Mouse (Mus musculus) kidney, postnatal 4 days (tissue): Measurements from ENCODE around the gene Gcnt7.

Source experiments
- DNase-seq, 2 experiments: peaks; one replicate each; pipeline ENCODE4 v3.0.0; 2021; ENCODE audit warnings: mixed read lengths in 2 of 2

The Gcnt7 gene

DNA sequence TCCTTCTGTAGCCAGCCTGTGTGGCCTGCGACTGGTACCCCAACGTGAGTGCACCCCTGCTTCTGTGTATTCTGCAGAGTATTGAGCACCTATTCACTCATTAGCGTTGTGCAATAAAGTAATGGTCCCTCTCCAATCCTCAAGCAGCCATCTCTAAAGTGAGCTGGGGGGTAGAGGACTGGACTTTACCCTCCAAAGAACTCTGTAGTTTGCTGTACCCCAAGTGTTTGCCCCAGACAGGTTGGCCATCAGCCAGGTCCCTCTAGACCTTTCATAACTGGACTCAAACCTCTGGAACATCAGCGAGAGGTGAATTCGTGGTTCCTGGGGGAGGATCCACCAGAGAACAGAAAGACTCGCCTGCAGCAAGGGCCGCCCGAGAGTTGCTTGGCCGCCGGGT lies 5.9 kb downstream of the Gcnt7 start:
- no peak for DNase-seq

- no peak for DNase-seq
These were observed 6.4 kb downstream of the Gcnt7 start for GRCm38 (mm10) chr2:172452031-172452430.

DNA sequence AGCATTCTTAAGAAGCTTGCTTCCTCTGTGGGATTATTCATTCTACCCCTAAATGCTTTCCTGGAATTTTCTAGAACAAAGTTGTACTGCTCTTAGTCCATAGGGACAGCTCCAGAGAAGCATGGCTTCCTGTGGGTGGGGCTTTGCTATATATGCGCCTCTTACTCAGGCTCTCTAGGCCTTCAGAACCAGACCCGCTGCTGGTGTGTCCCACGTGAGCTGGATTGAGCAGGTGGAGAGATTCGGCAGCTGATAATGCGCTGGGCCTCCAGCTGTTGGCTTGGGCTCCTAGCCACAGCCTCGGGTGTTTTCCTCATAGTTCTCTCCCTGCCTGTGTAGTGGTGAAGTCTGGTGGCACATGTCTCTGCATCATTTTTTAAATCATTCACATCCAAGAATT lies 7.8 kb downstream of the Gcnt7 start:
- no peak for DNase-seq

DNA sequence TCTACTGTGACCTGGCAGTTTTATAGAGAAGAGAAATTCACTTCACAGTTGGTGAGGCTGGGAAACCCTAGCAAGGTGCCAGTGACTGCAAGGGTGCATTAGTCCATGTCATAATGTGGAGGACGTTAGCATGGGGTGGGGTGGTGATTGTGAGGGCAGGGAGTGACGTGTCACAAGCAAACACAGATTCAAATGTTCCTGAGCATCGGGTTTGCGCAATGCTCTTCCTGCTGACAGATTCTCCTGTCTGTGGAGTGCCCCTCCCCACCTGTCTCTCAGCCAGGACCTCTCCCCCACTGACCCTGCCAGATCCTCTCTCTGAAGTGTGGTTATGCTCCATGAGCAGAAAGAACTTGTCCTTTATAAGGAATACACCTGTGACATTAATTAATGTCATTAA lies 10.1 kb downstream of the Gcnt7 start:
- DNase-seq: no peak

DNA sequence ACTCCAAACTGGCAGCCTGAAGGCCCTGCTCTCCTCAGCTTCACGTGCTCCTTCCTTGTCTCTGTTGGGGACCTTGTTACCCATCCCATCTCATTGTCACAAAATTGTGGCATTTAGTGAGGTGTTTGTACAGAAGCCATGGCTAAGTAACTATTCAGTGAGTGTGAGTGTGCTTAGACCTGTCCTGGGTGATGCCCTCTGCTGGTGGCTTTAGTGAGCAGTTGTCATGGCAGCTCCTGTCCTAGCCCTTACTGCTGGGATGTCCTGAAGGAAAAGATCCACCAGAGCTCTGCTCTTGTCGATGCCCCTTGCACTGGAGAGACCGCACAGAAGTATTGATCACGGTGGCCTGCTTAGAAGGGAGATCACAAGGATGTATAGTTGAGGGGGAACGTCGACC lies 11.1 kb downstream of the Gcnt7 start:
- DNase-seq: peak; percentile 49 to 65

DNA sequence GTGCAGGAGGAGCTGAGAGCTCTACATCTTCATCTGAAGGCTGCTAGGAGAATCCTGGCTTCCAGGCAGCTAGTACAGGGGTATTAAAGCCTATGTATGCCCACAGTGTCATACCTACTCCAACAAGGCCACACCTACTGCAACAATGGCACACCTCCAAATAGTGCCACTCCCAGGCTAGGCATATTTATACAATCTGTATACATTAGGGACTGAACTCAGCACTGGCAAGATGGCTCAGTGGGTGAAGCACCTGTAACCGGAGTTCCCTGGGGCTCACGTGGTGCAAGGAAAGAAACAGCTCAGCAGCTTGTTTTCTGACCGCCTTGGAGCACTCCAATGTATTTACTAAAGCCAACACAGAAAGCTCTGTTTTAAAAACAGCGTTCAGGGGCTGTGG lies 12.8 kb downstream of the Gcnt7 start:
- DNase-seq: no peak

GRCm38 (mm10) chr2:172441176-172441575 lies 17.2 kb downstream of the Gcnt7 start:
- DNase-seq: peak in 1 of 2 experiments; percentile 27

DNA sequence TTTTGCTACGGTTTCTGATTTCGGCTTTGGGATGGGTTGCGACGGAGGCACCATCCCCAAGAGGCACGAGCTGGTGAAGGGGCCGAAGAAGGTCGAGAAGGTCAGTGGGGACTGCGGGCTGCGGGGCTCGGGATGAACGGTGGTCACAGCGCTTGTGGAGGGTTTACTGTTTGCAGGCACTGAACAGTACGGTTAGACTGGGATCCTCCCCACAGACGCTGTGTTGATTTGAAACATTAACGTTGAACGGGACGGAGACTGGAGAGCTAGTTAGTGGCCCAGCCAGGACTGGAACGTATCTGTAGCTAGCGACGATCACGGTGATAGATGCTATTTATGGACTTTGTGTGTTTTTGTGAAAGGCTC lies 17.8 kb downstream of the Gcnt7 start:
- no peak for DNase-seq

DNA sequence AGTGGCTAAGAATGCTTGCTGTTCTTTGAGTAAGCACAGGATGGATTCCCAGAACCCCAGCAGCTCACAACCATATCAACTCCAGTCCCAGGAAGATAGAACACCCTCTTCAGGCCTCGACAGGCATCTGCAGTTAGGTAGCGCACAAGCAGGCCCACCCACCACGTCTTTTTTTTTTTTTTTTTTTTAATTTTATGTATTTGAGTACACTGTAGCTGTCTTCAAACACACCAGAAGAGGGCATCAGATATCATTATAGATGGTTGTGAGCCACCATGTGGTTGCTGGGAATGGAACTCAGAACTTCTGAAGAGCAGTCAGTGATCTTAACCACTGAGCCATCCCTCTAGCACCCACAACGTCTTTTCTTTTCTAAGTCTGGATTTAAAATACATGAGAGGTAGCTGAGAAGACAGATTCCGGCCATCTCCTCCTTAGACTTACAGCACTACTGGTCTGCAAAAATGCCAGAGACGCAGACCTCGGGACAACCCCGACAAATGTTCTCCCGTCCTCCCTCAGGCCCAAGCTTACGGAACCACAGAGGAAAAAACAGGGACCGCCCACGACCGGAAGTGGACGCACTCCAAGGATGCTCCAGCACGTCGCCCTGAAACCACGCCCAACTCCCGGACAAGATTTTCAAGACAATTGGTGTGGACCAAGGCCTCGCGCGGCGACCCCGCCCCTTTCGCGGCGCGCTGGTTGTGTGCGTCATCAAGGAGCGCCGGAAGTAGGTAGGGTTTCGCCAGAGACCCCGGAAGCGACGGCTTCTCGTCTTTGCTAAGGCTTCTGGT lies 18.4 kb downstream of the Gcnt7 start, which contains the start of gene Rtf2:
Gene Rtf2 (plus strand): TSS at position 714 of the 797 bp plus-strand sequence.
- peak; percentile 99 to 100 for DNase-seq

GRCm38 (mm10) chr2:172437371-172437952 lies 20.9 kb downstream of the Gcnt7 start:
- DNase-seq: no peak

DNA sequence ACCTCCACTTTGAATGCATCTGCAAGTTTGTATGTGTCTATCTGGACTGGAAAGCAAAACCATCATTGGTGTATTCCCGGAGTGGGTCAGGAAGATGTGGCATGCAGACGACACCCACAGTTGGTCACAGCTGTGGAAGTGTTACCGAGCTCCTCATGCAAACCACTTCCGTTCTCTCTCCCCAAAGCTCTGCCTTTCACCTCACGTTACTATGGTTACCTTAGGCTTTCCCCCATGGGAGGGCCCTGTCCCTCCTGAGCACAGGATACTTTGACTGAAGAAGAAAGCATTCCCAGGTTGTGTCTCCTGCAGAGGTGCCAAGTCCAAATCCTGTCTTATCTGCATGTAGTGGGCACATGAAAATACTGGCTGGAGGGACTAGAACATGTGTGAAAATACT lies 24.6 kb downstream of the Gcnt7 start:
- DNase-seq: no peak

GRCm38 (mm10) chr2:172430609-172431008 lies 27.8 kb downstream of the Gcnt7 start:
- peak; percentile 52 to 70 for DNase-seq

GRCm38 (mm10) chr2:172418208-172418607 lies 40.2 kb downstream of the Gcnt7 start:
- DNase-seq: no peak

- DNase-seq: no peak
These were observed 41.5 kb downstream of the Gcnt7 start for GRCm38 (mm10) chr2:172416876-172417275.

DNA sequence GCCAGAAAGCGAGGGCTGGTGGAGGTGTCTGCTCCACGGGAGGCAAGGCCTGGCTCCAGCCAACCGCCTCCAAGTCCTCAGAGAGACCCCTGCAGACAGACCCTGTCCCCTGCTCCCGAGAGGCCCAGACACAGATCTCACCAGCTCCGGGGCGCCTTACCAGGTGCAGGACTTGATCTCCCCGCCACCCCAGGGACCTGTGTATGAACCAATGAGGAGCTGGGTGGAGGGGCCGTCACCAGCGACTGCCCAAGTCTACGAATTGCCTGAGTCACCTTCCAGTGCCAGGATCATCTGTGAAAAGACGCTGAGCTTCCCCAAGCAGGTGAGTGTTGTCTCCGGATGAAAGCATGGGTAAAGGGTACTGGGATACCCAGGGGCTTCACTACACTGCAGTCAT lies 42.2 kb downstream of the Gcnt7 start:
- DNase-seq: no peak

DNA sequence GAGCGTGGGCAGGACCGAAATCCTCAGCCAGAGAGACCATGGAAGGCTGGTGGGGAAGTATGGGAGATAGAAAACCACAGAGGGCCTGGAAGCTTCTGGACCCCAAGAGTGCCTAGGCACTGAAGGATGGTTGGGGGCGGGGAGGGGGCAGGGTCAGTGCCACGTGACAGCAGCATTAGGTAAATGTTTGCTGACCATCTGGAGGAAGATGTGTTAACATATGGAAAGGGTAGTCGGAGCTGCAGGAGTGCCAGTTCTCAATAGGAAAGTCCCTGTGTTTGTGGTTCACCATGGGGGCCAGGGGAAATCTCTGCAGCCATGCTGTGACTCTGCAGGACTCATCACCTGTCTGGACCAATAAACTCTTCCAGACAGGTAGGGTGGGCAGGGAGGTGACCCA lies 44.5 kb downstream of the Gcnt7 start:
- DNase-seq: no peak

DNA sequence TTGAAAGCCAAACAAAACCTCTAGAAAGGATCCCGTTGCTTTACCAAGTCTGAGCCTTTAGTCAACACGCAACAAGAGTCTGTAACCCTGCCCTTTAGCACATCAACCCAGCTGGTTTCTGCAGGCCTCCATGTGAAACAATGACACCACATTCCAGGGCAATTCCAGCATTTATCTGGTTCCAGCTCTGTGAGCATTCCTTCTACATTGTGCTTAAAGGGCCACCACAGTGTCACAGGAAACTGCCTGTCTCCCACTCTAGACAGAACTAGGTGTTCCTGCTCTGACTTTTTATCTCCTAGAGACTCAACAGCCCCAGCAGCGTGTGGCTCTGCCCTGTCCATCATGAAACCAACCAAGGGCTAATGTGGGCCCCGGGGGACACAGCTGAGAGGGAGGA lies 45.1 kb downstream of the Gcnt7 start:
- peak; percentile 15 to 39 for DNase-seq

DNA sequence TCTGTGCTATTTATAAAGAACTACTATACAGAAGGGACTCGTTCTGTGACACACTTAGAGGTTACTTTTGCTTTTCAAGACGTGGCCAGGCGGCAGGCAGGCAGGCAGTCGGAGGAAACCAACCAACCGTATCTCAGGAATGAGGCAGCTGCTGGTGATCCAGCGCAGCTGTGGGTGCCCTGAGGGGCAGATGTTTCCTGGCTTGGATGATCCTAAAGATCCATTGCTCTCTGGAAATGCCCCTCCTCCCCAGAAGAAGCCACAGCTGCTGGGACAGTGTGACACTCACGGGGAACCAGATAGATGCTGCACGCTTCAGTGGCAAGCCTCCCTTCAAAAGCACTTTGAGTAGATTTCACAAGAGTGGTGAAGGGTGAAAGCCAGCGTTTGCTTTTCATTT lies 45.9 kb downstream of the Gcnt7 start:
- peak; percentile 57 to 72 for DNase-seq

DNA sequence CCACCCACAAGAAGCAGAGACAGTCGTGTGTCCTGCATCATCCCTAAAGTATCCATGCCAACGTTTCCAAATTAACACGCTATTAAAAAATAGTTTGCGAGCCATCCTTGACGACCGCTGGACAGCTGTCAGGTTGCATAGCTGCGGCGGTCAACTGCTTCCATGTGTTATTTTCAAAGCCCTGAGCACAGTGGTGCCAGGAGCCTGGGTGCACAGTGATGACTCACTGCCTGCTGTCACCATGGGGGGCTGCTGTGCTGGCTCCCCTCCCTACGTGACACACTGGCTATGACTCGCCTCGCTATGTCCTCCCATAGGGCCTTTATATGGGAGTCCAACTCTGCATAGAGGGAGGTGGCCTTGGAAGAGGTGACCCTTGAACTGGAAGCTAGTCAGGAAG lies 47.3 kb downstream of the Gcnt7 start:
- DNase-seq: no peak

DNA sequence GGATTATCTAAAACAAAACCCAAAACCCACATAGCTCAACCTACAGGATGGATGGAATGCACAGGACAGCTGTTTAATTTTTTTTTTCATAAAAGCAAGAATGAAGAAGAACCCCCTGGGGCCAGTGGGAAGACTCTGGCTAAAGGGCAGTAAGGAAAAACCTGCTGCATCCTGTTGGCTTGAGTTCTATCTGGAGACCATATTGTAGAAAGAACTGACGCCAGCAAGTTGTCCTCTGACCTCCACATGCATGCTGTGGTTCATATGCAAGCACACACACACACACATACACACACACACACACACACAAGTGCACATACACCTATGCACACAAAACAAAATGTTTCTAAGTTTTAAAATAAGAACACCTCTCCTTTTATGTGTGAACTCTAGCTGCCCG lies 47.7 kb downstream of the Gcnt7 start:
- DNase-seq: no peak

DNA sequence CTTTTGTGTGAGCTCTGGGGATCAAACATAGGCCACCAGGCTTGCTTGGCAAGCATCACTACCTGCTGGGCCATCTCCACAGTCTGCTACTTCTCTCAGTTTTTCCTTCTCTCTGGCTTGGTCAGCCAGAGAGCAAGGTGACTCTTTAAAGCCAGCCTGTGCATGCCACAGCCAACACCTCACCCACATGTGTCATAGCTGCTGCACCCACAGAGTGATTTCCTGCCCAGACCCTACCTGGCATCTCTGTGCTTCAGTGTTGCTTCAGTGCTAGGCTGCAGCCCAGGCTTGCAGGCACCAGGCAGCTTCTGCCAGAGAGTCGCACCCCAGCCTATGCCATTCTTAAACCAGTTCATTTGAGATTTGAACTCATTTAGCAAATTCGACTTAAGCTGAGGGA lies 50.9 kb downstream of the Gcnt7 start:
- no peak for DNase-seq

GRCm38 (mm10) chr2:172406173-172406572 lies 52.2 kb downstream of the Gcnt7 start:
- no peak for DNase-seq

GRCm38 (mm10) chr2:172405011-172405410 lies 53.4 kb downstream of the Gcnt7 start:
- DNase-seq: no peak

DNA sequence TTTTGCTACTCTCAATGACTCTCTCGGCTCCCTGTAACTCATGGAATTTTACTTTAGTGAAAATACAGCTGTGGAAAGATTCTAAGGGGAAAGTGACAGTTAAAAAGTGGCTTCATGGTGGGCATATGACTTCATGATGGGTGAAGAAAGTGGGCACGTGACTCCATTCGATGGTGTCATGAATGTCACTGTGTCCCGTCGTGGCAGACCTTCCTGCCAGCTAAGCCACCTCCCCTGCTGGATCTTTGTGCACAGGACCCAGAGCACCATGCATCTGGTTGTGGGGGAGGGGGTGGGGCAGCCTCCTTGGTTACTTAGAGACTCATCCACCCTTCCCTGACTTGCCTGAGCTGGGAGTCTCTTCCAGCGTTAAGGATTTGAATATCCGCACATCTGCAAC lies 54.2 kb downstream of the Gcnt7 start:
- no peak for DNase-seq
